Mouse (Mus musculus) right cerebral cortex, adult 18-20 months (tissue): ENCODE data around the gene Tbc1d2.
"Not testable (repeated sequence)": the region's sequence is repeated elsewhere in the genome, so short reads cannot be mapped to it uniquely, and the experiment has no call there.

Experiments used
- DNase-seq: peaks from one replicate; pipeline ENCODE4 v3.0.0; 2022; ENCODE audit warnings: mixed read lengths

The Tbc1d2 gene

GRCm38 (mm10) chr4:46600473-46601257, 49.3 kb downstream of the Tbc1d2 start:
- DNase-seq = no peak

DNA sequence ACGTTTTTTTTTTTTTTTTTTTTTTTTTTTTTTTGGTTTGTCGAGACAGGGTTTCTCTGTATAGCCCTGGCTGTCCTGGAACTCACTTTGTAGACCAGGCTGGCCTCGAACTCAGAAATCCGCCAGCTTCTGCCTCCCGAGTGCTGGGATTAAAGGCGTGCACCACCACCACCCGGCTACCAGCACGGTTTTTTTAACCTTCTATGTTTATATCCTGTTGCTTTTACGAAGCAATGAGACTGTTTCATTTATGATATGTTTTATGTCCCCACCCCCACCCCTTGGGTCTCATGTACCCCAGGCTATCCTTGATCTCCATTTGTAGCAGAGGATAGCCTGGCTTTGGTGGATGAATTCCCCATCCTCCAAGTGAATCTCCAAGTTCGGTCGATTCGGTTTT, 50.4 kb downstream of the Tbc1d2 start:
- not testable (repeated sequence) for DNase-seq

DNA sequence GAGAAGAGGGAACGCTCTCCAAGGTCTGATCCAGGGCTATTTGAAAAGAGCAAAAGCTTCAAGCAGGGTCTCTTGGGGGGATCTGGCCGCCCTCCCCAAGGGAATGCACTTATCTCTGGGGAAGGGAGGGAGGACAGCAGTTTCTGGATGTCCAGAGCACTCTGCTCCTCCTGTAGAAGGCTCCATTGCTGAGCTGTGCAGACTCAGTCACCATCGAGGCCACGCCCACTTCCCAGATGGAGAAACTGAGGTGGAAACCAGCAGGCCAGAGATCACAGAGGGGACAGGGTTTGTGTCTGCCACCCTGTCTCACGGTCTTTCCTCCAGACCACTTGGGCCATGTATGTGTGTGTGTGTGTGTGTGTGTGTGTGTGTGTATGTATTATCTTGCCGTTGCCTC, 51.0 kb downstream of the Tbc1d2 start:
- no peak for DNase-seq

DNA sequence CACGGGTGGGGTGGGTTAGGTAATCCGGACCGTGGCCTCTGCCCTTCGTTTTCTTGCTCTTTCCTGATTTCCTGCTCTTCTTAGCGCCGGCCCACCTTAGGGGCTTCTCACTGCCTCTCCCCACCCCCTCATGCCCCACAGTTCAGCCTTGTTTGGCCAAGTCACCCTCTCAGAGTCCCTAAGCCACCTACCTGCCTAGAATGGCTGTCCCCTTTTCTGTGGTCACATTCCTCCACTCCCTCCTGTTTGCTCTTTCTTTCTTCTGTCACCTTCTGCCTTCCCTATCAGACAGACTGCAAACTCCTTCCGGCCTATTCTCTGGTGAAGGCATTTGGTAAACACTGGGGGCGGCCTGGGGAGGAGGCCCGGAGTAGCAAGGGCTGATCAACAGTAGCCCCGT, 51.9 kb downstream of the Tbc1d2 start:
- no peak for DNase-seq

GRCm38 (mm10) chr4:46597286-46597961, 52.6 kb downstream of the Tbc1d2 start:
- DNase-seq = no peak

GRCm38 (mm10) chr4:46596398-46596797, 53.6 kb downstream of the Tbc1d2 start:
- DNase-seq = no peak

GRCm38 (mm10) chr4:46594131-46594530, 55.9 kb downstream of the Tbc1d2 start:
- no peak for DNase-seq

GRCm38 (mm10) chr4:46593472-46593871, 56.5 kb downstream of the Tbc1d2 start:
- no peak for DNase-seq

DNA sequence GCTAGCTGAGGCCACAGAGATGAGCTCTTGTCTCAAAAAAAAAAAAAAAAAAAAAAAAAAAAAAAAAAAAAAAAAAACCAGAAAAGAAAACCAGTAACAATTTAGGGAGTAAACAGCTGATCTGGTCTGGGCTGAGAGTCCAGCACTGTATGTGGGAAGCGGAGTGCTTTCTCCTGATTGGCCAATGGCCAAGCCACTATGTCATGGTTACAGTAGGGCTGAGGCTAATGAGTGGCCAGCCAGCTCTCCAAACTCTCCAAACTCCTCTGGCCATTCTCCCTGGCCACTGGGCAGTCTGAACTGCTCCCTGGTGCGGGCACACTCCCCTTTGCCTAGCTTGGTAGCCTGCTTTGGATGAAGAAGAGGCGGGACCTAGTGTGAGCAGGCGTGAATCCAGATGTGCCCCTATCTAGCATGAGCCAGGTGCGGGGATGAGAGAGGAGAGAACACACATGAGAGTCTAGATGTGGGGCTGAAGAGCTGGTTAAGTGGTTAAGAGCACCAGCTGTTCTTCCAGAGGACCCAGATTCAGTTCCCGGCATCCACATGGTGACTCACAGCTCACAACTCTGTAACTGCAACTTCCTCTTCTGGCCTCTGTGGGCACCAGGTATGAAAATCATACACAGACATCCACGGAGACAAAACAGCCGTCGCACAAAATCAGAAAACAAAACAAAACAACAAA, 58.0 kb downstream of the Tbc1d2 start:
- DNase-seq = no peak

DNA sequence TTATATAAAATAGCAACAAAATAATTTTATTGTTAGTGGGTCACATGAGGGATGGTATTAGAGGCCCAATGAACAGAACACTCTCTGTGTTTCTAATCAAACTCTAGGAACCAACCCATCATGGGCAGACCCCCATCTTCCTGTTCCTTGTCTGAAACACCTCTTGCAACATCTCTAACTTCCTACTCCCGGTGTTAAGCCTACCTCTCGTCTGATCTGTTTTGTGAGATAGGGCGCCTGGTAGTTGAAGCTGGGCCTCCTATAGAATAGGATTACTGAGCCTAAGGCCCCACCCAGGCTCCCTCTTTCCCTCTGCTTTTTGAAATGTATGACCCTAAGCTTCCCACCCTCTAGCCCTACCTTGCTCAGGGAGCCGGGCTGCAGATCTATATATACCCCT, 59.2 kb downstream of the Tbc1d2 start:
- DNase-seq = no peak

DNA sequence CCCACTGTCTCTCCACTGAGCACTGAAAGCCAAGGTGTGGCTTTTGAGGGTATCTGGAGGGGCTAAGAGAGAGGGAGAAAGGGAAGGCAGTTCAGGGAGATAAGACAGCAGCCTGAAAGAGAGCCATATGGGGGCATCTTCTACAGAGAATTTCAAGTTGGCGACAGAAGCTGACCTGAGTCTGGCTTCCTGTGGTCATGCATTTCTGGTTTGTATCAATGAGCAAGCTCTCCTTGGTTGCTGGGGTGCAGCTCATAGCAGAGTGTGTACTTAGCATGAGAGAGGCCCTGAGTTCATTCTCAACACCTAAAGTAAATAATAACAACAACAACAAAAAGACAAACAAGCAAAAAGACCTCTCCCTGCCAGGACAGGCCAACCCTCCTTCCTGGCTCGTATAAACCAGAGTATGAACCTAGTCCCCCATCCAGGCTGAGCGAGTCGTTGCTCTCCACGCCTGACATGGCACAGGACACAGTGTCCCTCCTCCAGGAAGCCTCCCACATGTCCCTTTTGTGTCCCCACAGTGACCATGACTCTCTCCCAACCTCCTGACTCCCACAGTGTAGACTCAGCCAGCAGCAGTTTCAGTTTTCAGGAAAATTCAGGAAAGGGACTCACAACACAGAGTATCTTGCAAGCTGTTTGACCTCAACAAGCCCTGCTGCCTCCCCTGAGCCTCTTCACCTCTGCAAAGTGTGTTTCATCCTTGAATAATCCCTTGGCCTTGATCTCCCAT, 59.9 kb downstream of the Tbc1d2 start:
- no peak for DNase-seq

- no peak for DNase-seq
Measured at GRCm38 (mm10) chr4:46589151-46589550, 60.9 kb downstream of the Tbc1d2 start.

GRCm38 (mm10) chr4:46586473-46586872, 63.5 kb downstream of the Tbc1d2 start:
- DNase-seq = no peak

DNA sequence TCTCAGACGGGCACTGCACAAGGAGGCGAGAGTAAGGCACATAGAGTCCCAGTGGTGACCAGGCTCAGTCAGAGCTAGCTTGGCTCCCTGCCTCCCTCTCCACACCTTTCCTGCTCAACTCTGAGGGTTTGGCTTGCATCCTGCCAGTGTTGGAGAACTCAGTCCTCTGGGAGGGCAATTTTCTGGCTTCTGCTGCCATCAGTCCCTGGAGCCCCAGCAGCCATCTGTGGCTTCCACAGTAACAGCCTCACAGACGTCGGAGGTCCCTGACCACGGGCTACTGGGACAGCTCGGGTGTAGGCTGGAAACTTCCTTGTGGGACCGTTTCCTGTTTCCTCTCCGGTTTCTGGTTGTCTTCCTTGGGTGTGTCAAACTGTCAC, 64.2 kb downstream of the Tbc1d2 start:
- DNase-seq = no peak

- no peak for DNase-seq
Measured at GRCm38 (mm10) chr4:46585041-46585810, 64.8 kb downstream of the Tbc1d2 start.

DNA sequence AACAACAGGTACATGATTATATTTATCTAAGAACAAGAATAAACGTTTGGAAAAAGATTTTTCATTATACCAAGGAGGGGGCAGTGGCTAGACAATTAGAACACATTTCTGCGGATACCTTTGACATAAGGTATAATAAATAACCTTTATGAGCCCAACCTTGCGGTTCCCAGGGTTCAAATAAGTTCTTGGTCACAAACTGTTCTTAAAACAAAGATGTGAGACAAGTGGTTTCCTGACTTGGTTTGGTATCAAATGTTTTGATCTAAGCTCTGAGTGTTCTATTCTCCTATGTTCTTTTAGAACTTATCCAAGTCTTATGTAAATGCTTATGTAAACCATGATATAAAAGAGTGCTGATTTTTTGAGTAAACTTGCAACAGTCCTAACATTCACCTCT, 65.5 kb downstream of the Tbc1d2 start:
- DNase-seq = not testable (repeated sequence)

DNA sequence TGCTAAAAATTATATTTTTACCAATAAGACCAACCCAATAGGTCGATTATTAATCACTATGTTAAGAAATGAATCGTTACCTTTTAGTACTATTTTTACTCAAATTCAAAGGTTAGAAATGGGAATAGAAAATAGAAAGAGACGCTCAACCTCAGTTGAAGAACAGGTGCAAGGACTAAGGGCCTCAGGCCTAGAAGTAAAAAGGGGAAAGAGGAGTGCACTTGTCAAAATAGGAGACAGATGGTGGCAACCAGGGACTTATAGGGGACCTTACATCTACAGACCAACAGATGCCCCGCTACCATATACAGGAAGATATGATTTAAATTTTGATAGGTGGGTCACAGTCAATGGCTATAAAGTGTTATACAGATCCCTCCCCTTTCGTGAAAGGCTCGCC, 65.9 kb downstream of the Tbc1d2 start:
- not testable (repeated sequence) for DNase-seq

DNA sequence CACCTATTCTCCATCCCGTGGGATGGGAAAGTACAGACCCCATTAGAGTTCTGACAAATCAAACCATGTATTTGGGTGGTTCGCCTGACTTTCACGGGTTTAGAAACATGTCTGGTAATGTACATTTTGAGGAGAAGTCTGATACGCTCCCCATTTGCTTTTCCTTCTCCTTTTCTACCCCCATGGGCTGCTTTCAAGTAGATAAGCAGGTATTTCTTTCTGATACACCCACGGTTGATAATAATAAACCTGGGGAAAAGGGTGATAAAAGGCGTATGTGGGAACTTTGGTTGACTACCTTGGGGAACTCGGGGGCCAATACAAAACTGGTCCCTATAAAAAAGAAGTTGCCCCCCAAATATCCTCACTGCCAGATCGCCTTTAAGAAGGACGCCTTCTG, 68.0 kb downstream of the Tbc1d2 start:
- DNase-seq = not testable (repeated sequence)

DNA sequence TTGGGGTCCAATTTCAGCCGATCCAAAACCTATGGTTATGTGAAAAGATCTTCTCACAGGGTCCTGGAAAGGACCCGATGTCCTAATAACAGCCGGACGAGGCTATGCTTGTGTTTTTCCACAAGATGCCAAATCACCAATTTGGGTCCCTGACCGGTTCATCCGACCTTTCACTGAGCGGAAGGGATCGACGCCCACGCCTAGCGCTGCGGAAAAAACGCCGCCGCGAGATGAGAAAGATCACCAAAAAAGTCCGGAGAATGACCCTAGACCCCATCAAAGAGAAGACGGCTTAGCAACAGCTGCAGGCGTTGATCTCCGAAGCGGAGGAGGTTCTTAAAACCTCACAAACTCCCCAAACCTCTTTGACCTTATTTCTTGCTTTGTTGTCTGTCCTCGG, 68.4 kb downstream of the Tbc1d2 start:
- DNase-seq = not testable (repeated sequence)

GRCm38 (mm10) chr4:46580799-46581243, 69.2 kb downstream of the Tbc1d2 start:
- not testable (repeated sequence) for DNase-seq

DNA sequence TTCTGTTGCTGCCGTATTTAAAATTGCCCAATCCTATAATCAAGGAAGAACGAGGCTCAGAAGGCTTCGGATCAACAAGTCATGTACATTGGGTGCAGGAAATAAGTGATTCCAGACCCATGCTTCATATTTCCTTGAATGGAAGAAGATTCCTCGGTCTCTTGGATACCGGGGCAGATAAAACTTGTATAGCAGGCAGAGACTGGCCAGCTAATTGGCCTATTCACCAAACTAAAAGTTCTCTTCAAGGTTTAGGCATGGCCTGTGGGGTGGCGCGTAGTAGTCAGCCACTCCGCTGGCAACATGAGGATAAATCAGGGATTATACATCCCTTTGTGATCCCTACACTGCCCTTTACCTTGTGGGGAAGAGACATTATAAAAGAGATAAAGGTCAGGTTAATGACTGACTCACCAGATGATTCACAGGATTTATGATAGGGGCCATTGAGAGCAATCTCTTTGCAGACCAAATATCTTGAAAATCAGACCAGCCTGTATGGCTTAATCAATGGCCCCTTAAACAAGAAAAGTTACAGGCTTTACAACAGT, 71.1 kb downstream of the Tbc1d2 start:
- DNase-seq = not testable (repeated sequence)

DNA sequence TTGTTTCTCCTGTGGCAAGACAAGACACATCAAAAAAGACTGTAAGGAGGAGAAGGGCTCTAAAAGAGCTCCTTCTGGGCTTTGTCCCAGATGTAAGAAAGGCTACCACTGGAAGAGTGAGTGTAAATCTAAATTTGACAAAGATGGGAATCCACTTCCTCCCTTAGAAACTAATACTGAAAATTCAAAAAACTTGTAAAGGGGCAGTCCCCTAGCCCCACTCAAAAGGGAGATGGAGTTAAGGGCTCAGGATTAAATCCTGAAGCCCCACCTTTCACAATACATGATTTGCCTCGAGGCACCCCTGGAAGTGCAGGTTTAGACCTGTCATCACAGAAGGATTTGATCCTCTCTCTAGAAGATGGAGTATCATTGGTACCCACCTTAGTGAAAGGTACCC, 71.8 kb downstream of the Tbc1d2 start:
- DNase-seq = no peak
